Mouse (Mus musculus) small intestine, adult 2 months (tissue): ENCODE results near the gene Snx29.

Source experiments
- CTCF ChIP-seq: fragments of 200-500 bp; IDR thresholded peaks from 2 replicates; pipeline ENCODE4 v1.5.1; 2012; ENCODE audit warnings: low read depth, mild to moderate bottlenecking, control low read depth, inconsistent platforms, low read length, moderate library complexity, mixed read lengths; ENCODE audit not compliant: insufficient replicate concordance, insufficient read length; ENCODE audit errors: extremely low read depth
- POLR2A ChIP-seq: fragments of 200-500 bp; IDR thresholded peaks from 2 replicates; pipeline ENCODE4 v1.6.1; 2012; ENCODE audit warnings: low read depth, mild to moderate bottlenecking, control low read depth, inconsistent platforms, low read length, moderate library complexity

DNA sequence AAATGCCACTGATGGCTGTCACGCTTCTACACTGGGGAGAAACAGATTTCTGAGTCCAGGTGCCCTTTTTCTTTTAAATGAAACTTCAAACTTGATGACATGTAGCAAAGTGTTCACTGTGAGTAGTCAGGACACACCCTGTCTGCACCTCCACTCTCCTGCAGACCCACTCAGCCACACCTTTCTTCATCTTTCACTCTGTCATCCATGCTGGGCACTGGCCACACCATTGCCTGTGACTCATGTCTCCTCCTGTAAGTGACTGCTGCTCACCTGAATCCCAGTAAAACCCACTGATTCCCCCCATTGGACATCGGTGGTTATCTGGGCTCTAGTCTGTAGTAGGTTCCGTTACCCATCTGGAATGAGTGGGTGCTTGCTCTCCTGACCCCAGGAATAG lies 467.8 kb downstream of the Snx29 start:
- no peak for TF ChIP-seq POLR2A
- TF ChIP-seq CTCF = no peak
